Mouse (Mus musculus) small intestine, adult 2 months (tissue): ENCODE data around the gene Adgb. TPM values are rescaled to one million over a fixed set of nuclear protein-coding genes. Genes with fewer than 3 reads are reported as not detected.

Experiments used
- H3K27ac ChIP-seq: fragments of 200-500 bp; 2 replicates; pipeline ENCODE4 v1.5.1; 2012; ENCODE audit warnings: low read depth, low read length, control low read depth, inconsistent platforms; ENCODE audit not compliant: insufficient read depth
- H3K27me3 ChIP-seq: fragments of 200-500 bp; 2 replicates; pipeline ENCODE4 v1.6.1; 2012; ENCODE audit warnings: mild to moderate bottlenecking, moderate library complexity, low read length, inconsistent platforms; ENCODE audit not compliant: control insufficient read depth, insufficient read depth
- H3K36me3 ChIP-seq: fragments of 200-500 bp; 2 replicates; pipeline ENCODE4 v1.6.1; 2012; ENCODE audit warnings: mild to moderate bottlenecking, low read length, control low read depth, inconsistent platforms; ENCODE audit not compliant: control insufficient read depth, insufficient read depth
- H3K4me1 ChIP-seq: fragments of 200-500 bp; 2 replicates; pipeline ENCODE4 v1.6.1; 2012; ENCODE audit warnings: low read length, inconsistent platforms, mixed read lengths; ENCODE audit not compliant: control insufficient read depth, insufficient read depth, insufficient read length
- H3K4me3 ChIP-seq: fragments of 200-500 bp; 2 replicates; pipeline ENCODE4 v1.5.1; 2012; ENCODE audit warnings: low read depth, mild to moderate bottlenecking, control low read depth, inconsistent platforms, low read length, moderate library complexity
- CTCF ChIP-seq: fragments of 200-500 bp; IDR thresholded peaks from 2 replicates; pipeline ENCODE4 v1.5.1; 2012; ENCODE audit warnings: low read depth, mild to moderate bottlenecking, control low read depth, inconsistent platforms, low read length, moderate library complexity, mixed read lengths; ENCODE audit not compliant: insufficient replicate concordance, insufficient read length; ENCODE audit errors: extremely low read depth
- POLR2A ChIP-seq: fragments of 200-500 bp; IDR thresholded peaks from 2 replicates; pipeline ENCODE4 v1.6.1; 2012; ENCODE audit warnings: low read depth, mild to moderate bottlenecking, control low read depth, inconsistent platforms, low read length, moderate library complexity
- WGBS: fragments of 180-500 bp; shearing (Covaris S2); methylation state at CpG from one replicate; pipeline ENCODE4 v1.1.7; 2018; 5-methylcytosine and 5-hydroxymethylcytosine counted together
- polyA plus RNA-seq: library from polyadenylated mRNA; depleted of rRNA; stranded (reverse); fragments of >200 nt; gene quantifications from 2 replicates; pipeline ENCODE4 v1.2.3, GENCODE M21; 2012; rRNA removed

Adgb gene
- polyA plus RNA-seq, 1 experiment: not detected

GRCm38 (mm10) chr10:10300915-10301439, 171.1 kb downstream of the Adgb start:
- Histone ChIP-seq H3K36me3 (no peaks in the 10 kb centered on the region), H3K27ac (peak overlapping the region; percentile 49; the same call in 1 of the 2 replicates), H3K4me1 (no peaks in the 10 kb centered on the region), H3K27me3 (no peaks in the 10 kb centered on the region), H3K4me3 (no peak overlapping the region)
- TF ChIP-seq CTCF (no peak), POLR2A (no peak)
- WGBS: 29% methylated on average over 8 of the region's 8 CpGs

- H3K4me3 ChIP-seq: no peak overlapping the region
- no peaks in the 10 kb centered on the region for H3K36me3 ChIP-seq
- TF ChIP-seq CTCF (no peak), POLR2A (no peak)
- H3K4me1 ChIP-seq: no peaks in the 10 kb centered on the region
- no peak overlapping the region for H3K27ac ChIP-seq
- 90% methylated on average over 4 of the region's 4 CpGs for WGBS
- H3K27me3 ChIP-seq: no peaks in the 10 kb centered on the region
These were observed 172.1 kb downstream of the Adgb start for GRCm38 (mm10) chr10:10299987-10300386.

GRCm38 (mm10) chr10:10287221-10287867, 184.8 kb downstream of the Adgb start:
- no peak for TF ChIP-seq CTCF
- no peak for TF ChIP-seq POLR2A
- Histone ChIP-seq H3K4me1 (no peaks in the 10 kb centered on the region), H3K4me3 (no peak overlapping the region), H3K27ac (no peak overlapping the region), H3K36me3 (no peaks in the 10 kb centered on the region), H3K27me3 (no peaks in the 10 kb centered on the region)
- 64% methylated on average over 2 of the region's 2 CpGs for WGBS

Other genes starting within 250 kb of the Adgb start
- gene Rab32, start 85.9 kb upstream of the Adgb start, polyA plus RNA-seq: 5.6 and 5.8 TPM in 2 replicates
- not detected in 2 replicates for gene Gm10944, start 209.0 kb upstream of the Adgb start, polyA plus RNA-seq